Mouse (Mus musculus) cerebellum, adult 9-11 months (tissue): ENCODE data around the gene Galnt4.

Experiments used
- DNase-seq: peaks from one replicate; pipeline ENCODE4 v3.0.0; 2022

Galnt4 gene

DNA sequence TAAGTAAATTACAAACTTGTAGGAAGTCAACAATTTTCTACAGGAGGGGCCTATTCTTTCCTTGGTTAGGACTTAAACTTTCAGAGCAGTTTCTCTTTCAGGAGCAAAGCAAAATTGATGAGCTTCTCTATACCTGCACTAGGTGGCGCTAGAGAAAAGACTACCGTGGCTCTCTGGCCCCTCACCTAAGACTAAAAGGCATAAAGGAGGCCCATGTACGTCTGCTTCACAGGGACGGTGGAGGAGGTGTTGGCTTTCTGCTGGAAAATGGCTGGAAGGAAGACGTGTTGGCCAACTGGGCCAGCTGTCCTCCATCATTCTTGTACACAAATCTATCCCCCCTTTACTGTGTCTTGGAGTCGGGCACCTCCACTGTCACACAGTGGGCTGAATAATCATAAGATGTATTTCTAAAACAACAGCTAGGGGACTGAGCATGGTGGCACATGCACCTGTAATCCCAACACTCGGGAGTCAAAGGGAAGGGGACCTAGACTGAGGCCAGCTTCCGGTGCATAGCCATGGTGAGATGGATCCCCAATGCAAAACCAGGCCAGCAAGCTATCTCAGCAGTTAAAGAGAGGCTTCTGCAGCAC lies 54.1 kb downstream of the Galnt4 start:
- no peak for DNase-seq
